Mouse (Mus musculus) right cerebral cortex, adult 2 months (tissue): ENCODE measurements around the gene Ext2.

Experiments
- DNase-seq, 2 experiments: peaks; one replicate each; pipeline ENCODE4 v3.0.0; 2021 to 2022; ENCODE audit warnings: low spot score in 2 of 2

The Ext2 gene

GRCm38 (mm10) chr2:93806487-93807201 lies 15.7 kb downstream of the Ext2 start:
- no peak for DNase-seq

- DNase-seq, result no peak
Measured at GRCm38 (mm10) chr2:93805523-93805922, 16.8 kb downstream of the Ext2 start.

DNA sequence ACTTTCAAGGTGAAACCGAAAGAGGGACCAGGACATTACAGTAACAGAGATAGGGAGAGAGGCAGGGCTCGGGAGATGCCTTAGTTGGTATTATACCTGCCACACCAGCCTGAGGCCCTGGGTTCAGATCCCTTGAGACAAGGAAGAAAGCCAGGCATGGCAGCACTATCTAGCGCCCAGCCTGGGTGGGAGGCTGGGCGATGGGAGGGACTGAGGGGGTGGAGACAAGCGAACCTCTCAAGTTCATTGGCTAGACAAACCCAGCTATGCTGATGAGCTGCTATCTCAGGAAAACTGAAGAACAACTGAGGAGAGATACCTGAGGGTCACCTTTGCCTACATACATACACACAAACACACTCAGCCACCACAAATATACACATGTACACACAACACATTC lies 17.3 kb downstream of the Ext2 start:
- DNase-seq, result no peak

DNA sequence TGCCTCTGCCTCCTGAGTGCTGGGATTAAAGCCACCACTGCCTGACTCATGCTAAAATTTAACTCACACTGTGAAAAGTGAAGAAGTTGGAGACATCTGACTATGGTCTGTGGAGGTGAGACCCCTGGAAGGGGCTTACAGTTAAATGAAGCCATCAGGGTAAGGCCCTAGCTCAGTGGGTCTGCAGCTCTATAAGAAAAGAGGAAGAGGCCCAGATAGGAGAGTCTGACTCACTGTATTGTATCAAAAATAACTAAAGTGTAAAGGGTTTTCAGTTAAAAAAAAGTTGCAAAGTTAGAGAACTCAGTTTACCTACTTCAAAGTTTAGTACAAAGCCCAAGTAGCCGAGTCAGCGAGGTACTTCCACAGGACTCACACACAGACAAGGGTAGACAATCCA lies 19.4 kb downstream of the Ext2 start:
- DNase-seq, result no peak

DNA sequence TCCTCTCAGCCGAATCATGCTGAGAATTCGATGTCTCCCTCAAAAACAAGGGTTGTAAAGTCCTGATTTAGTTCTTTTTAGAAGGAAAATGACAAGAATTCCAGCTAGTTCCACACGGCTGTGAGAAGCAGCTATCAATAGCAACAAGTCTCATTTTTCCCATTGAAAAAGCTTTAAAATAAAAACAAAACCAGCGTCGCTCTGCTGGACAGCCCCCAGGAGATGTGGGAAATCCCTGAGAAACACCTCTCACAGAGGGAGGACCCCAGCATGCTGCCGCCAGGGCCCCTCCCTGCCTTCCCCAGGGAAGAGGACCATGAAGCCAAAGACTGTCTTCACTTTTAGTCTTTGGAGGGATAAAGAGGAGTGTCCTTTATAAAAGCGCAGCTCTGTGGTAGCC lies 21.3 kb downstream of the Ext2 start:
- no peak for DNase-seq

GRCm38 (mm10) chr2:93797162-93797795 lies 25.1 kb downstream of the Ext2 start:
- no peak for DNase-seq

DNA sequence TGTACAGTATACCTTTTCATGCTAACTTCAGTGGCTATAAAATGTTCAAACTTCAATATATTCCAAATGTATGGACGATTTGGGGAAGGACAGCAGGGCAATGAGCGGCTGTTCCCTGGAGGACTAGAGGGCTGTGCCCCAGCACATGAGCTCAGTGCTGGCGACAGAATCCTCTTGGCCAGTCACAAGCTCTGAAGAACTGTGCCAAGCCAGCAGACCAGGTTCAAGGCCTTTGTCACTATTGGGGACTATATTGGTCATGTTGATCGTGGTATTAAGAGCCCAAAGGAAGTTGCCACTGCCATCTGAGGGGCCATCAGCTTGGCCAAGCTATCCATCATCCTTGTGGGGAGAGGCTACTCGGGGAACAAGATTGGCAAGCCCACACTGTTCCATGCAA lies 28.0 kb downstream of the Ext2 start:
- no peak for DNase-seq

GRCm38 (mm10) chr2:93791516-93792499 lies 30.6 kb downstream of the Ext2 start:
- DNase-seq, result peak in 1 of 2 experiments; percentile 53

GRCm38 (mm10) chr2:93790798-93791345 lies 31.5 kb downstream of the Ext2 start:
- DNase-seq, result no peak

DNA sequence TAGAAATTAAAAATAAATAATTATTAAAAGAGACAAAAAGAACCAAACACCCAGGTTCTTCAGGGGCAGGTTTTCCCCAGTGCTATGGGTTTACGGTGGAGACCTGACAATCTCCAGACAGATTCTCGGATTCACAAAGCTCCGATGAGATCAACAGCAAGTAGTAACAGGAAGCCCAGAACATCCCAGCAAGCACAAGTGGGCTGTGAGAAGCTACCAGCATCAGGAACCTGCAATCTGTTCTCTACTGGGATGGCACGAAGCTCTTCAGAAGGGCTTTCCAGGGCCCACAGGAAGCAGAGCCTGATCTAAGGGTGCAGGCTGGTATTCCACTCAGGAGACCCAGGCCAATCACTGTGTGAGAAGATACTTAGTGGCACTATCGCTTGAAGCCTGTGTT lies 33.8 kb downstream of the Ext2 start:
- no peak for DNase-seq

DNA sequence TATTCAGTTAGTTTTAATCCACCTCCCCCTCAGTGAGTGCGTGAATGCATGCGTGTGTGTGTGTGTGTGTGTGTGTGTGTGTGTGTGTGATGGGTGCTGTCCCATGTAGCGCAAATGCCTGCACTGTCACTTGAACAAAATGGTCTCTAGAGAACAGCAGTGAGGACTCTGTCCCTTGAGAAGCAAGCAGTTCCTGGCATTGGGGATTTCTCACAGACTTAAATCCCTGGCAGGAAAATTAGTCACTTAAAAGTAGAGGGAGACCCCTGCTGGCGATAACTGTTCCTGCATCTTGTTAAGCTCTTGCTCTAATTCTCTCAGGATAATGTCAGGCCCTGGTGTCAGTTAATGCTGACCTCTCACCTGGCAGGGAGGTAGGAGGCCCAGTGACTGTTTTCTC lies 36.2 kb downstream of the Ext2 start:
- DNase-seq, result peak; percentile 89 to 90

GRCm38 (mm10) chr2:93785432-93785798 lies 37.0 kb downstream of the Ext2 start:
- DNase-seq, result no peak

DNA sequence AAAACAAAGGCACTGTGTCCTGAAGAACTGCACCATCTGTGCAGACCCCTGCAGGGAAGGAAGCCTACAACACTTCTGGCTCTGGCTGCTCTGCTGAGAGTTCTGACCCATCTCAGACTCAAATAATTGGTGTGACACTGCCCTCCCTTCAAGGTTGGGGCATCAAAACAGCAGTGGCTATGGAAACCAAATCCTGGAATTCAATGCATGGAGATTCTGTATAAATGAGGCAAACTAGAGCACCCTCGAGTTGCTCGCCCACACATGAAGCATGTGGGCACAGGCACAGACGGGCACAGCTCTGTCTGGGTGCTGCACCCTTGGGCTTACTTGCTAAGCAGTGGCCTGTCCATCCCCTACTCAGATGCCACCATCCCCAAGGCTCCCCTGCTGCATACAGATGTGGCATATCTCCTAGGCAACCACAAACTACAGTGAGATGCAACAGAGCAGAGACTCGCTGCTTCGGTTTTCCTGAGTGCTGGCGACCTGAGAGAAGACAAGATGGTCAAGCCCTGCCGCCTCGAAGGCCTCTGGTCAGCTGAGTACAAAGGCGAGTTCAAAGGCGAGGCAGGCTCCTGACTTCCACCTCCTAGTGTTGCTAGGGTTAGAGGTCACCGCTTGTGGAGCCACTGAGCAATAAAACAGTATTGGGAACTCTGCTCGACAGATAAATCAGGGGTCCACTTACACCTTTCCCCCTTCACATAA lies 37.5 kb downstream of the Ext2 start:
- peak; percentile 34 to 56 for DNase-seq

DNA sequence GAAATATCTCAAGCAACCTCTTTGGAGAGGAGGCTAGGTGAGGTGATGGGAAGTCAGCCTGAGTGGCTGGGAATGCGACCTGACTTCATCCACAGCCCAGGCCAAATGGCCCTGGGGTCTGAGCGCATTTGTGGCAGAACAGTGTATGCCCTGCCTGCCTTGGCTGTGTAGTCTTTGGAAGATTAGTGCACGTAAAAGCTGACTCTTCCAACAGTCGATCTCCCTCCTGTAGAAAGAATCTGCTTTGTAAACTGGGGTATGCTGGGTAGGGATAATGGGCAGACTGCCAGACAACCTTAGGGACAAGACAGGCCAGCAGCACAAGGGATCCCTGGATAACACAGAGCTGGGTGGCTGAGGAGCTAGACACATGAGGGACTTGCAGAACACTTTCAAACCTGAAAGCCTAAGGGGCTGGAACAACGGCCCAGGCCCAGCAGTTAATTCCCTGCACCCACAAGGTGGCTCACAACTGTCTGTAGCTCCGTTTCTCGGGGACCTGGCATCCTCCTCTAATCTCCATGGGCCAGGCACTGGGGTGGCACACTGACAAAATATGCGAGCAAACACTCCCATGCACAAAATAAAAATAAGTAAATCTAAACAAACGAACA lies 38.3 kb downstream of the Ext2 start:
- DNase-seq, result no peak

- DNase-seq, result no peak
Measured at GRCm38 (mm10) chr2:93782682-93783081, 39.7 kb downstream of the Ext2 start.

- DNase-seq, result no peak
Measured at GRCm38 (mm10) chr2:93782156-93782555, 40.2 kb downstream of the Ext2 start.

GRCm38 (mm10) chr2:93780528-93780927 lies 41.8 kb downstream of the Ext2 start:
- no peak for DNase-seq

GRCm38 (mm10) chr2:93779897-93780208 lies 42.5 kb downstream of the Ext2 start:
- DNase-seq, result no peak

- no peak for DNase-seq
Measured at GRCm38 (mm10) chr2:93779081-93779896, 43.1 kb downstream of the Ext2 start.

DNA sequence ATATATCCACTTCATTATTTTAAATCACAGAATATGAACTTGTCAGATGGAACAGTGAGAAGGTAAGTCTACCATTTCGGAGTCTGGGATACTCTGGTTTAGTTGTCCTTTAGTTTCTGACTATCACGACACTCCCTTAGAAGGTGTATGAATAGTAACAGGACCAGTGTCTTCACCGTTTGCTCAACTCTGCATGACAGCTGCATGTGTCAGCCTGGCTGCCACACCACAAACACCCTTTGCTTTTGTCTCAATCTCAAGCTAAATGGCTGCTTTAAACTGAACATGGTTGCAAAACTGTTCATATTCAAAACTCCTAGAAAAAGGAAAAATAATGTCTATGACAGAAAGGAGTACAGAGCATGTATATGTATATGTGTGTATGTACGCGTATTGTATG lies 43.8 kb downstream of the Ext2 start:
- DNase-seq, result no peak
